Mouse (Mus musculus) heart, adult 8-10 months (tissue): ENCODE measurements around the gene Anks3. TPM values are rescaled to one million over a fixed set of nuclear protein-coding genes. Genes with fewer than 3 reads are reported as not detected.

Experiments
- DNase-seq: peaks from one replicate; pipeline ENCODE4 v3.0.0; 2022; ENCODE audit warnings: low spot score
- total RNA-seq, 4 experiments: library from RNA; stranded (reverse); gene quantifications; 2 replicates each; pipeline ENCODE4 v1.2.4; 2022

Anks3 gene
- total RNA-seq, 4 experiments from 2014 or later = 10.6 to 13.3 (median 12.2) TPM

GRCm38 (mm10) chr16:4897146-4897730 lies 66.8 kb downstream of the Anks3 start:
- no peak for DNase-seq

GRCm38 (mm10) chr16:4896249-4897027 lies 67.6 kb downstream of the Anks3 start:
- peak; percentile 69 for DNase-seq

GRCm38 (mm10) chr16:4894201-4894908 lies 69.7 kb downstream of the Anks3 start:
- no peak for DNase-seq

GRCm38 (mm10) chr16:4892171-4892570 lies 71.8 kb downstream of the Anks3 start:
- no peak for DNase-seq

Other genes with a start within 250 kb of the Anks3 start
- gene Nmral1, start 244.8 kb downstream of the Anks3 start, total RNA-seq = 1 to 10 TPM; 1.7 to 2.1 (median 2.0) TPM
- 10 to 100 TPM; 70.0 to 78.7 (median 75.8) TPM for gene Hmox2, start 237.8 kb downstream of the Anks3 start, total RNA-seq
- 10 to 100 TPM; 61.1 to 68.9 (median 65.8) TPM for gene Cdip1, start 173.9 kb downstream of the Anks3 start, total RNA-seq
- not detected for gene 4930562C15Rik, start 128.8 kb downstream of the Anks3 start, total RNA-seq
- gene Ubald1, start 83.9 kb downstream of the Anks3 start, total RNA-seq = 10 to 100 TPM; 14.6 to 20.6 (median 19.2) TPM
- 100 to 1,000 TPM; 166 to 200 (median 185) TPM for gene Mgrn1, start 78.0 kb downstream of the Anks3 start, total RNA-seq
- gene Nudt16l1, start 25.4 kb downstream of the Anks3 start, total RNA-seq = 10 to 100 TPM; 14.2 to 20.0 (median 16.6) TPM
- not detected for gene Sept12, start 33.6 kb upstream of the Anks3 start, total RNA-seq
- gene Smim22, start 43.1 kb upstream of the Anks3 start, total RNA-seq = not detected
- gene Rogdi, start 49.3 kb upstream of the Anks3 start, total RNA-seq = 10 to 100 TPM; 11.1 to 19.2 (median 14.7) TPM
- gene Glyr1, start 85.7 kb upstream of the Anks3 start, total RNA-seq = 10 to 100 TPM; 42.2 to 45.5 (median 45.0) TPM
- gene Ubn1, start 85.9 kb upstream of the Anks3 start, total RNA-seq = 10 to 100 TPM; 18.6 to 25.8 (median 22.3) TPM
- gene Ppl, start 168.2 kb upstream of the Anks3 start, total RNA-seq = 10 to 100 TPM in 1 of 4 experiments, 1 to 10 TPM in 3; 6.3 to 10.6 (median 8.1) TPM
- 1 to 10 TPM in 1 of 4 experiments, under 1 TPM in 3; 0.57 to 1.0 (median 0.78) TPM for gene Sec14l5, start 182.9 kb upstream of the Anks3 start, total RNA-seq
- 10 to 100 TPM; 13.8 to 16.8 (median 14.5) TPM for gene Nagpa, start 239.8 kb upstream of the Anks3 start, total RNA-seq